Mouse (Mus musculus): ENCODE data around the gene Dgke. TPM values are rescaled to one million over a fixed set of nuclear protein-coding genes. Genes with fewer than 3 reads are reported as not detected.
"Not testable (repeated sequence)": the region's sequence is repeated elsewhere in the genome, so short reads cannot be mapped to it uniquely, and the experiment has no call there.

The Dgke gene
- polyA plus RNA-seq, 1 experiment from 2014 or later = 9.5 TPM

DNA sequence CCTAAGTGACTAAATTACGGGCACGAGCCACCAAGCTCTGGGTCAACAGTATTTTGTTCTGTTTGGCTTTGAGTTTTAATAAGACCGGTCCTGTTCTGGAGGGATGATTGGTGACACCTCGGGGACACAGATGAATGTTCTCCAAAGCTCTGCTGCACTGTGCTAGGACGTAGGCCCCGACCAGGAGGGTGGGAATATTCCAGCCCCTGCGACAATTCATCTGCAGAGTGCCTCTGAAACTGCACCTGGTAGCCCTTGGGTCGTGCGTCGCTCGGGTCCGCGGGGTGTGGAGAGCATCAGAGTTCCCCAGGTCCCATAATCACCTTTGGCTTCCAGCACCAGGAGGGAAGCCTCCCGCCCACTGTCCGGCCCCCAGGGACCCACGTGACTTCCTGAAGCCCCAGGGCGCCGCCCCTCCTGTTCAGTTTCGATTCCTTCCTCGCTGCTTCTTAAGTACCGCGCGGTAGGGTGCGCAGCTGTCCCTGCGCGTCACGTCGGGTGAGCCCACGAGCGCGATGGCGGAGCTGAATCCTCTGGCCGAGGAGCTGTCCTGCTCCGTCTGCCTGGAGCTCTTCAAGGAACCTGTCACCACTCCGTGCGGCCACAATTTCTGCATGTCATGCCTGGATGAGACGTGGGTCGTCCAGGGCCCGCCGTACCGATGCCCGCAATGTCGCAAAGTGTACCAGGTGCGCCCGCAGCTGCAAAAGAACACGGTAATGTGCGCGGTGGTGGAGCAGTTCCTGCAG is 67.5 kb downstream of the Dgke start, which contains the start of gene Trim25:
Gene Trim25 (plus strand): TSS at position 403 of the 749 bp plus-strand sequence.
- Histone ChIP-seq H3K4me3 (peak within 1 kb of the TSS; percentile 44), H3K9me3 (no peaks in the 10 kb centered on the region), H3K9ac (replicated peaks) (peak within 1 kb of the TSS; percentile 31; the same call in 1 of the 2 replicates), H3K4me2 (replicated peaks) (peak within 1 kb of the TSS; percentile 56), H3K36me3 (no peaks in the 10 kb centered on the region), H3K27me3 (peaks cover 30% of the 10 kb centered on the region), H3K27ac (replicated peaks) (peak within 1 kb of the TSS; percentile 6; the same call in 1 of the 2 replicates), H3K4me1 (peaks cover 11% of the 10 kb centered on the region; the same call in 1 of the 2 replicates)
- 3% methylated on average over 48 of the region's 48 CpGs for WGBS
- peak; percentile 34; the same call in 1 of the 2 replicates for ATAC-seq (ENCODE audit: low FRiP score, low read depth)

DNA sequence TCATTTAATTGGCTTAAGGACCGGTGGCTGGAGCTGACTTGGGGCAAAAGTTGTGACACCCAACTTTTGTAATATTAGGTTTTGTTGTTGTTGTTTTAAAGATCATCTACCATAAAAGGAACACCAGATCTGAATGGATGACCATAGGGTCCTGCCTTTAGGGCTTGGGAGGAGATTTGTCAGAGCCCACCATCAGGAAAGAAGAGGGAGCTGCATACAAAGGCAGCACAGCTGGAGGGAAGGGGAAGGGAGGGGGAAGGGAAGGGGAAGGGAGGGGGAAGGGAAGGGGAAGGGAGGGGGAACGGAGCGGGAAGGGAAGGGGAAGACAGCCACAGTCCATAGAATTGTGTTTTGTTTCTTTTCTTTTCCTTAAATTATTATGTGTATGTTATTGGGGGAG is 68.2 kb downstream of the Dgke start:
- Histone ChIP-seq H3K27ac (replicated peaks) (no peak overlapping the region), H3K27me3 (peaks cover 30% of the 10 kb centered on the region), H3K36me3 (no peaks in the 10 kb centered on the region), H3K9me3 (no peaks in the 10 kb centered on the region), H3K9ac (replicated peaks) (no peak overlapping the region), H3K4me3 (no peak overlapping the region), H3K4me1 (peaks cover 11% of the 10 kb centered on the region; the same call in 1 of the 2 replicates), H3K4me2 (replicated peaks) (no peak overlapping the region)
- ATAC-seq (ENCODE audit: low FRiP score, low read depth) = no peak
- WGBS = 30% methylated on average over 2 of the region's 3 CpGs

DNA sequence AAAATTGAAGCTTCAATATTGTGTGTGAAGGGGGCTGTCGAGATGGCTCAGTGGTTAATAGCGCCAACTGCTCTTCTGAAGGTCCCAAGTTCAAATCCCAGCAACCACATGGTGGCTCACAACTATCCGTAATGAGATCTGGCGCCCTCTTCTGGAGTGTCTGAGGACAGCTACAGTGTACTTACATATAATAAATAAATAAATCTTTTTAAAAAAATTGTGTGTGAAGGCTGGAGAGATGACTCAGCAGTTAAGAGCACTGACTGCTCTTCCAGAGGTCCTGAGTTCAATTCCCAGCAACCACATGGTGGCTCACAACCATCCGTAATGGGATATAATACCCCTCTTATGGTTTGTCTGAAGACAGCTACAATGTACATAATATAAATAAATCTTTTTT is 69.3 kb downstream of the Dgke start:
- not testable (repeated sequence) for H3K9ac ChIP-seq (replicated peaks)

GRCm38 (mm10) chr11:88996427-88996826 is 70.2 kb downstream of the Dgke start:
- no peak for ATAC-seq (ENCODE audit: low FRiP score, low read depth)
- 81% methylated on average over 7 of the region's 7 CpGs for WGBS
- Histone ChIP-seq H3K36me3 (no peaks in the 10 kb centered on the region), H3K4me2 (replicated peaks) (no peak overlapping the region), H3K4me3 (no peak overlapping the region), H3K9me3 (no peaks in the 10 kb centered on the region), H3K4me1 (peaks cover 11% of the 10 kb centered on the region; the same call in 1 of the 2 replicates), H3K27me3 (peaks cover 30% of the 10 kb centered on the region), H3K9ac (replicated peaks) (no peak overlapping the region), H3K27ac (replicated peaks) (no peak overlapping the region)

More for the DNA sequence above, 69.3 kb downstream of the Dgke start:
- ATAC-seq (ENCODE audit: low FRiP score, low read depth); H3K36me3 ChIP-seq; H3K4me3 ChIP-seq; H3K27ac ChIP-seq (replicated peaks); H3K4me2 ChIP-seq (replicated peaks); H3K9me3 ChIP-seq: not testable (repeated sequence)
- Histone ChIP-seq H3K27me3 (peaks cover 30% of the 10 kb centered on the region), H3K4me1 (peaks cover 11% of the 10 kb centered on the region; the same call in 1 of the 2 replicates)
- 92% methylated on average over 5 of the region's 5 CpGs for WGBS

DNA sequence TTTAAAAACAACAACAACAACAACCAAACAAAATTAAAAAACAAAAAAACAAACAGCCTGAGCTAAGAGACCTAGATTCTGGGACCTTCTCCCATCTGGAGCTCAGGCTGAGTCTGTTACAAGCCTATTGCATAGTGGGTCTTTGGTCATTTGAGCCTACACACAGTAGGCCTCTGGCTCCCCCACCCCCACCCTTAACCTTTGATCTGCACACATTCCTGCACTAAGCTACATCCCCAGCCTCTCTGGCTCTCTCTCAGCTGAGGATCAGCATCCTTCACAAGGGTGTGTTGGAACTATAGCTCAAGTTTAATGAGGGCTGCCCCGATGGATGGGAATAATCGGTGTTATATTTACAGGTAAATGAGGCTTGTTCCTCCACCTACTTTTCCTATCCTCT is 71.0 kb downstream of the Dgke start:
- peaks cover 29% of the 10 kb centered on the region for H3K27me3 ChIP-seq

DNA sequence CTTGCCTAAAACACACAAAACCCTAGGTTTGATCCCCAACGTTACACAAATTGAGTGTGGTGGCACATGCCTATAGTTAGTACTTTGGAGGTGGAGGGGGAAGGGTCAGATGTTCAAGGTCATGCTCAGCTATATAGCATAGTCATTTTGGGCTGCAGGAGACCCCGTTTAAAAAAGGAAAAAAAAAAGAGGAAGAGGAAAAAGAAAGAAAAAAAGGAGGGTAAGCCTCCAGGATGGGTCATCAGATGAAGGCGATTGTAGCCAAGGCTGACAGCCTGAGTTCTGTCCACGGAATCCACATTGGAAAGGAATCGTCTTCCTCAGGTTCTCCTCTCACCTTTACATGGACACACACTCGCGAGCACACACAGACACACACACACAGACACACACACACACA is 72.2 kb downstream of the Dgke start:
- Histone ChIP-seq H3K9ac (replicated peaks) (no peak overlapping the region), H3K36me3 (peaks cover 13% of the 10 kb centered on the region), H3K27me3 (peaks cover 18% of the 10 kb centered on the region), H3K9me3 (no peaks in the 10 kb centered on the region), H3K27ac (replicated peaks) (no peak overlapping the region), H3K4me1 (peaks cover 8% of the 10 kb centered on the region; the same call in 1 of the 2 replicates), H3K4me2 (replicated peaks) (no peak overlapping the region), H3K4me3 (no peak overlapping the region)
- WGBS = 89% methylated on average over 7 of the region's 7 CpGs
- ATAC-seq (ENCODE audit: low FRiP score, low read depth) = no peak

More for the DNA sequence above, 71.0 kb downstream of the Dgke start:
- ATAC-seq (ENCODE audit: low FRiP score, low read depth) = no peak
- 94% methylated on average over 2 of the region's 2 CpGs for WGBS
- Histone ChIP-seq H3K4me1 (peaks cover 11% of the 10 kb centered on the region; the same call in 1 of the 2 replicates), H3K36me3 (peaks cover 8% of the 10 kb centered on the region), H3K4me2 (replicated peaks) (no peak overlapping the region), H3K9ac (replicated peaks) (no peak overlapping the region), H3K27ac (replicated peaks) (no peak overlapping the region), H3K9me3 (no peaks in the 10 kb centered on the region), H3K4me3 (no peak overlapping the region)

DNA sequence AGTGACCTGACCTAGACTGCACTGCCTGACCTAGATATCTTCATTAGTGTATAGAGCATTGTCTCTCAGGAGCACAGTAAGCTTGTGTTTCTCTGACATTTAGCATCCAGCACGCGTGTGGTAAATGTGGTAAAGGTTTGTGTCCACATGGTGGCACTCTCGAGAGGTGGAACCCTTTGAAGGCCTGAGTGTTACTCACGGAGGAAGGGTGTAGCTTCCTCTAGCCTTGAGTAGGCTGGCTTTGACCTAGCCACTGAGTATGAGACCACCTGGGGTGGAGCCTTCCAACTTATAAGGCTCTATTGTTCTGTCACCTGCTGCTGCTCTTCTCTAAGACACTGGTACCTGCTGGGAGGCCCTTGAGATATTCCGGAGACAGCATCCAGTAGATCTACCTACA is 73.0 kb downstream of the Dgke start:
- no peak overlapping the region for H3K9ac ChIP-seq (replicated peaks)
- no peak overlapping the region for H3K27ac ChIP-seq (replicated peaks)
- no peak for ATAC-seq (ENCODE audit: low FRiP score, low read depth)
- H3K27me3 ChIP-seq = peaks cover 9% of the 10 kb centered on the region
- H3K4me2 ChIP-seq (replicated peaks) = no peak overlapping the region
- H3K4me3 ChIP-seq = no peak overlapping the region
- H3K36me3 ChIP-seq = peaks cover 16% of the 10 kb centered on the region
- WGBS = 15% methylated on average over 5 of the region's 5 CpGs
- no peaks in the 10 kb centered on the region for H3K9me3 ChIP-seq
- 0 out of 2 replicates have a peak, but pooled peaks cover 3% of the 10 kb centered on the region for H3K4me1 ChIP-seq

- Histone ChIP-seq H3K9ac (replicated peaks) (no peak overlapping the region), H3K4me3 (no peak overlapping the region), H3K27ac (replicated peaks) (no peak overlapping the region), H3K9me3 (no peaks in the 10 kb centered on the region), H3K36me3 (peaks cover 19% of the 10 kb centered on the region), H3K4me1 (no peaks in the 10 kb centered on the region), H3K27me3 (peaks cover 5% of the 10 kb centered on the region; the same call in 1 of the 2 replicates), H3K4me2 (replicated peaks) (no peak overlapping the region)
- ATAC-seq (ENCODE audit: low FRiP score, low read depth) = no peak
- 50% methylated on average over 7 of the region's 7 CpGs for WGBS
These were observed 73.5 kb downstream of the Dgke start for GRCm38 (mm10) chr11:88993186-88993585.

- Histone ChIP-seq H3K4me2 (replicated peaks) (no peak overlapping the region), H3K4me3 (no peak overlapping the region), H3K36me3 (peaks cover 49% of the 10 kb centered on the region), H3K9me3 (no peaks in the 10 kb centered on the region), H3K27me3 (no peaks in the 10 kb centered on the region), H3K4me1 (no peaks in the 10 kb centered on the region), H3K27ac (replicated peaks) (no peak overlapping the region), H3K9ac (replicated peaks) (no peak overlapping the region)
- ATAC-seq (ENCODE audit: low FRiP score, low read depth) = no peak
- WGBS = 74% methylated on average over 5 of the region's 5 CpGs
These were observed 77.1 kb downstream of the Dgke start for GRCm38 (mm10) chr11:88989530-88989929.

GRCm38 (mm10) chr11:88988956-88989355 is 77.7 kb downstream of the Dgke start:
- peaks cover 54% of the 10 kb centered on the region for H3K36me3 ChIP-seq
- no peak for ATAC-seq (ENCODE audit: low FRiP score, low read depth)

DNA sequence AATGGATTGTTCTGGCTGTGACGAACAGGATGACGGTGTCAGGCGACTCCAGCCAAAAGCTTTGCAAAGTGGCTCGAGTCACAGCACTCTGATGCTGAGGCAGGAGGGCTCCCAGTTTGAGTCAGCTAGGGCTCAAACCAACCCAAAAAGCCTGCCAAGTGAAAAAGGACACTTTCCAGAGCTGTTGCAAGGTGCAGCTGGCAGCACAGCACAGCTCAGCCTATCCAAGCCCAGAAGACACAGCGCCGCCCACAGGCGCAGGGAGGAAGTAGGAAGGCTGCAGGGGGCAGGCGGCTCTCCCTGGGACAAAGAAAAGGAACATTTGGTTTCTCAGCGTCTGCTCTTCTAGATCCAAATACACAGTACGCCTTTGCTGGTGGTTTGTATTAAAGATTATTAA is 80.0 kb downstream of the Dgke start:
- H3K4me2 ChIP-seq (replicated peaks) = no peak overlapping the region
- no peaks in the 10 kb centered on the region for H3K27me3 ChIP-seq
- no peak for ATAC-seq (ENCODE audit: low FRiP score, low read depth)
- peaks cover 76% of the 10 kb centered on the region for H3K36me3 ChIP-seq
- no peaks in the 10 kb centered on the region for H3K4me1 ChIP-seq
- no peak overlapping the region for H3K4me3 ChIP-seq
- WGBS = 86% methylated on average over 10 of the region's 10 CpGs
- H3K27ac ChIP-seq (replicated peaks) = no peak overlapping the region
- H3K9me3 ChIP-seq = no peaks in the 10 kb centered on the region
- no peak overlapping the region for H3K9ac ChIP-seq (replicated peaks)

More at GRCm38 (mm10) chr11:88988956-88989355, 77.7 kb downstream of the Dgke start:
- no peak overlapping the region for H3K9ac ChIP-seq (replicated peaks)
- no peaks in the 10 kb centered on the region for H3K9me3 ChIP-seq
- no peak overlapping the region for H3K27ac ChIP-seq (replicated peaks)
- H3K4me3 ChIP-seq = no peak overlapping the region
- no peaks in the 10 kb centered on the region for H3K27me3 ChIP-seq
- H3K4me1 ChIP-seq = no peaks in the 10 kb centered on the region
- H3K4me2 ChIP-seq (replicated peaks) = no peak overlapping the region
- WGBS = 81% methylated on average over 5 of the region's 5 CpGs
